Mouse (Mus musculus) liver, embryonic 12.5 days (tissue): ENCODE measurements around the gene Efna3. TPM values are rescaled to one million over a fixed set of nuclear protein-coding genes. Genes with fewer than 3 reads are reported as not detected.

Experiments
- ATAC-seq: fragments of 200-750 bp; cut with Nextera tagmentation; 2 replicates; pipeline ENCODE4 v1.8.0; 2017; ENCODE audit warnings: moderate number of reproducible peaks, mild to moderate bottlenecking, moderate library complexity
- H3K27ac ChIP-seq: fragments of 300-500 bp; sonication (generic); 2 replicates; pipeline ENCODE4 v1.5.1; 2016; ENCODE audit warnings: mild to moderate bottlenecking
- H3K27me3 ChIP-seq: fragments of 300-500 bp; sonication (generic); replicated peaks from 2 replicates; pipeline ENCODE4 v1.6.1; 2016; ENCODE audit warnings: mild to moderate bottlenecking, moderate library complexity
- H3K36me3 ChIP-seq: fragments of 300-500 bp; sonication (generic); 2 replicates; pipeline ENCODE4 v1.6.1; 2016; ENCODE audit warnings: mild to moderate bottlenecking, moderate library complexity
- H3K4me1 ChIP-seq: fragments of 300-500 bp; sonication (generic); 2 replicates; pipeline ENCODE4 v1.6.1; 2016
- H3K4me2 ChIP-seq: fragments of 300-500 bp; sonication (generic); 2 replicates; pipeline ENCODE4 v1.6.1; 2016; ENCODE audit warnings: mild to moderate bottlenecking, moderate library complexity
- H3K4me3 ChIP-seq: fragments of 300-500 bp; sonication (generic); 2 replicates; pipeline ENCODE4 v1.5.1; 2016; ENCODE audit warnings: mild to moderate bottlenecking, moderate library complexity
- H3K9ac ChIP-seq: fragments of 300-500 bp; sonication (generic); 2 replicates; pipeline ENCODE4 v1.6.1; 2016; ENCODE audit warnings: mild to moderate bottlenecking, moderate library complexity
- H3K9me3 ChIP-seq: fragments of 300-500 bp; sonication (generic); replicated peaks from 2 replicates; pipeline ENCODE4 v1.6.1; 2016; ENCODE audit warnings: mild to moderate bottlenecking, moderate library complexity
- WGBS: fragments of 180-500 bp; shearing (Covaris S2); methylation state at CpG from one replicate; pipeline ENCODE4 v1.1.7; 2016; ENCODE audit not compliant: insufficient replicate concordance; 5-methylcytosine and 5-hydroxymethylcytosine counted together
- polyA plus RNA-seq: library from polyadenylated mRNA; unstranded; fragments of >200 nt; fragmentation: Nextera tagmentation; extraction: Ambion mirVana; gene quantifications from 2 replicates; pipeline ENCODE4 v1.2.1, GENCODE M21; 2016

Gene Efna3
- polyA plus RNA-seq: 0.65 and 1.0 TPM in 2 replicates

- Histone ChIP-seq H3K4me2 (peak within 1 kb of the TSS; percentile 75), H3K36me3 (no peaks in the 10 kb centered on the region), H3K4me3 (peak within 1 kb of the TSS; percentile 50), H3K9ac (peak within 1 kb of the TSS; percentile 8; the same call in 1 of the 2 replicates), H3K27ac (no peak within 1 kb of the TSS), H3K9me3 (no peaks in the 10 kb centered on the region), H3K27me3 (peaks cover 98% of the 10 kb centered on the region), H3K4me1 (peaks cover 37% of the 10 kb centered on the region)
- WGBS: 2% methylated on average over 51 of the region's 53 CpGs
- peak; percentile 9; the same call in 1 of the 2 replicates for ATAC-seq
Observed at GRCm38 (mm10) chr3:89322514-89323165, at the start of gene Efna3. Gene Efna3, minus strand, starts transcription at chr3:89322965.

DNA sequence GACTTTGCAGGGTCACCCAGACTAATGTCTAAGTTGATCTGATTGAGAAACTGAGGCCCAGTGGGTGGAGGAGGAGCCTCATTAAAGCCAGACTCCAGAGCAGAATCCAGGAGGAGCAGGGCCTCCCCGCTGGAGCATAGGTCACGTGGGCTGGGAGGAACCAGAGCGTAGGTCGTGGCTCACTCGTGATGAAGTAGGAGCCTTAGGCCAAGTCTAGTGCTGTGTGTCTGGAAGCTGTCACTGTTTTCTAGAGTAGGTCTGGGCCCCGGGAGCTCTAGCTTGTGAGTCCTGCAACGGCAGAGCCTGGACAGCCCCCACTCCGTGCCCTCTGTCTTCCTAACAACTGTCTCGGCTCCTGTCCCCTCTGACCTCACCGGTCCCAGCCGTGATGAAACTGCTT lies 44.6 kb upstream of the Efna3 start:
- no peak for ATAC-seq
- WGBS: 65% methylated on average over 11 of the region's 11 CpGs
- no peak overlapping the region for H3K9ac ChIP-seq

GRCm38 (mm10) chr3:89365486-89366414 lies 43.0 kb upstream of the Efna3 start:
- whole genome bisulfite sequencing: 61% methylated on average over 20 of the region's 20 CpGs
- Histone ChIP-seq H3K9ac (no peak overlapping the region), H3K27me3 (peaks cover 13% of the 10 kb centered on the region; the same call in 1 of the 2 replicates), H3K36me3 (no peaks in the 10 kb centered on the region), H3K9me3 (no peaks in the 10 kb centered on the region), H3K27ac (no peak overlapping the region), H3K4me2 (no peak overlapping the region), H3K4me3 (no peak overlapping the region), H3K4me1 (no peaks in the 10 kb centered on the region)
- ATAC-seq: no peak

More for the DNA sequence above, 44.6 kb upstream of the Efna3 start:
- Histone ChIP-seq H3K9me3 (no peaks in the 10 kb centered on the region), H3K4me1 (no peaks in the 10 kb centered on the region), H3K4me2 (no peak overlapping the region), H3K36me3 (no peaks in the 10 kb centered on the region), H3K27ac (no peak overlapping the region), H3K27me3 (peaks cover 13% of the 10 kb centered on the region; the same call in 1 of the 2 replicates), H3K4me3 (no peak overlapping the region)

GRCm38 (mm10) chr3:89365153-89365485 lies 42.4 kb upstream of the Efna3 start, which contains the start of gene Dcst1:
Gene Dcst1, minus strand, starts transcription at chr3:89365253.
- H3K4me3 ChIP-seq: no peak within 1 kb of the TSS

GRCm38 (mm10) chr3:89364631-89365030 lies 41.9 kb upstream of the Efna3 start:
- Histone ChIP-seq H3K9me3 (no peaks in the 10 kb centered on the region), H3K4me1 (no peaks in the 10 kb centered on the region), H3K4me3 (no peak overlapping the region), H3K9ac (no peak overlapping the region), H3K4me2 (no peak overlapping the region), H3K27me3 (peaks cover 13% of the 10 kb centered on the region; the same call in 1 of the 2 replicates), H3K27ac (no peak overlapping the region), H3K36me3 (no peaks in the 10 kb centered on the region)
- WGBS: 57% methylated on average over 8 of the region's 8 CpGs
- ATAC-seq: no peak

More at GRCm38 (mm10) chr3:89365153-89365485, 42.4 kb upstream of the Efna3 start, which contains the start of gene Dcst1:
- Histone ChIP-seq H3K27ac (no peak within 1 kb of the TSS), H3K27me3 (peaks cover 13% of the 10 kb centered on the region; the same call in 1 of the 2 replicates), H3K36me3 (no peaks in the 10 kb centered on the region), H3K9me3 (no peaks in the 10 kb centered on the region), H3K9ac (no peak within 1 kb of the TSS), H3K4me2 (no peak within 1 kb of the TSS), H3K4me1 (no peaks in the 10 kb centered on the region)
- no peak for ATAC-seq
- WGBS: 68% methylated on average over 11 of the region's 11 CpGs

GRCm38 (mm10) chr3:89361675-89362074 lies 38.9 kb upstream of the Efna3 start, which contains the start of gene Dcst2:
Gene Dcst2, plus strand, starts transcription at chr3:89361975.
- no peak within 1 kb of the TSS for H3K27ac ChIP-seq
- peaks cover 26% of the 10 kb centered on the region for H3K27me3 ChIP-seq
- WGBS: 71% methylated on average over 7 of the region's 7 CpGs
- no peaks in the 10 kb centered on the region for H3K36me3 ChIP-seq
- H3K4me3 ChIP-seq: no peak within 1 kb of the TSS
- no peak within 1 kb of the TSS for H3K9ac ChIP-seq
- no peak within 1 kb of the TSS for H3K4me2 ChIP-seq
- H3K9me3 ChIP-seq: no peaks in the 10 kb centered on the region
- no peak for ATAC-seq
- no peaks in the 10 kb centered on the region for H3K4me1 ChIP-seq

DNA sequence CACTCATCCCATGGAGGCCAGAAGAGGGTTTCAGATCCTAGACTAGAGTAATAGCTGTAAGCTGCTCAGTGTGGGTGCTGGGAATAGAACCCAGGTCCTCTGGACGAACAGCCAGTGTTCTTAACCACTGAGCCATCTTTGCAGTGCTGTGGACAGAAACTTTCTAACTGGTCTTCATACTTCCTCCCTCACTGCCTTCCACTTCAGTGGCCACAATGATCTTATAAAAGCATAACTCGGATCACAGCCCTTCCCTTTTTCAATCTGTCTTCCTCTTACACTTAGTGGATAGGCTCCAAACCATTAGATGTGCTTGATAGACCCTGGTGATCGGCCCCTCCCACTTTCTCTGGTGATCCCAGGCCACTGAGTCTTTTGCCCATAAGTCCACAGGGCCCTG lies 37.5 kb upstream of the Efna3 start:
- H3K9me3 ChIP-seq: no peaks in the 10 kb centered on the region
- ATAC-seq: no peak
- WGBS: 42% methylated on average over 3 of the region's 3 CpGs
- H3K27ac ChIP-seq: no peak overlapping the region
- H3K4me2 ChIP-seq: no peak overlapping the region
- peaks cover 34% of the 10 kb centered on the region for H3K27me3 ChIP-seq
- no peak overlapping the region for H3K9ac ChIP-seq
- no peaks in the 10 kb centered on the region for H3K4me1 ChIP-seq
- no peak overlapping the region for H3K4me3 ChIP-seq
- H3K36me3 ChIP-seq: no peaks in the 10 kb centered on the region

DNA sequence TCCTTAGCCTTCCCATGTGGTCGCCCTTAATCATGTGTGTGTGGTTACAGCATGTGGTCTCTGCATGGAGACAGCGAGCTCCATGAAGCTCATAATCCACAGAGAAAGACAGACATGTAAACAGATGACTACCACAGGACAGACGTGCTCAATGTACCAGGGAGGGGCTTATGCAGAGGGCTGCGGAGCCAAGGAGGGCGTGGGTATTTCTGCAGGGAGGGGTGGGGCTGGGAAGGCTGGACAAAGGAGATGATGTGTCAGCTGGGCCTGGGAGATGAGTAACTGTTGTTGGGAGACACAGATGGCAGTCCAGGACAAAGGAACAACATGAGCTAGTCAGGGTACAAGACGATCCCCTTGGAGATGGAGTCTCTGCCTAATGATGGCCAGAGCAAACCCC lies 36.9 kb upstream of the Efna3 start:
- Histone ChIP-seq H3K9me3 (no peaks in the 10 kb centered on the region), H3K4me3 (no peak overlapping the region), H3K4me1 (no peaks in the 10 kb centered on the region), H3K9ac (no peak overlapping the region), H3K36me3 (no peaks in the 10 kb centered on the region), H3K4me2 (no peak overlapping the region), H3K27ac (no peak overlapping the region), H3K27me3 (peaks cover 28% of the 10 kb centered on the region)
- 54% methylated on average over 6 of the region's 6 CpGs for WGBS
- no peak for ATAC-seq

DNA sequence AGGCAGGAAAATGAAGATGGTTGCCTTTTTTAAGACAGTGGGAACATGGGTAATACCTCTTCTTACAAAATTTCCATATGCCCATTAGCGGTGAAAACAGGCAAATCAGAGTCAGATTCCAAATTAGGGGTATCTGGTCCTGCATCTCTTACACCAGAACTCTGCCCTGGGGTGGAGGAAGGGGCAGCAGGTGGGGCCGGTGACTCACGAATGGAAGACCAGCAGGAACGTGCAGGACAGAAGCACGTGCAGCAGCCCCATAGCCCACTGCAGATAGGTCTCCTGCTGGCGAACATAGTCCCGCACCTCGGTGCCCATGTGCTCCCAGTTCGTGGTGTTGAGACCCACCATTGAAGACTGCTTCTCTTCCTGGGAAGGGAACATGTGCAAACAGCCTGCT lies 33.3 kb upstream of the Efna3 start:
- Histone ChIP-seq H3K9ac (no peak overlapping the region), H3K4me1 (peaks cover 6% of the 10 kb centered on the region; the same call in 1 of the 2 replicates), H3K4me3 (no peak overlapping the region), H3K9me3 (no peaks in the 10 kb centered on the region), H3K27ac (no peak overlapping the region), H3K36me3 (no peaks in the 10 kb centered on the region), H3K27me3 (peaks cover 61% of the 10 kb centered on the region), H3K4me2 (no peak overlapping the region)
- no peak for ATAC-seq
- 50% methylated on average over 9 of the region's 9 CpGs for WGBS

DNA sequence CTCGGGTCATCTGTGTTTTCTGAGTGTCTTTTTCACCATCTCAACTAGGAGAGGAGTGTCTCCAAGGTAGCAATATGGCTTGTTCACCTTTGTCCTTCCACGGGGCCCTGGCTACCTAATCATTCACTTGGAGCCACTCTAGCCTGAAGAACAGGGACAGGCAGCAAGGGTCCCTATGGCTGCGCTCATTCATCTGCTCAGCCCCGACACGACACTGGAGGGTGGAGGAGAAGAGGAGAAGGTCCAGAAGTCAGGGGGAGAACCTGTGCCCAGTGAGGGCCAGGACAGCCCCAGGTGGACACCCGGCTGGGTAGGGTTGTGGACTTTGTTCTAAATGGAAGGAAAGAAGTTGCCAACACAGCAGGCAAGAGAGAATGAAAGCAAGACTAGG lies 32.7 kb upstream of the Efna3 start:
- H3K4me2 ChIP-seq: no peak overlapping the region
- 59% methylated on average over 6 of the region's 6 CpGs for WGBS
- peaks cover 66% of the 10 kb centered on the region for H3K27me3 ChIP-seq

GRCm38 (mm10) chr3:89354816-89355511 lies 32.2 kb upstream of the Efna3 start:
- no peak overlapping the region for H3K9ac ChIP-seq
- WGBS: 9% methylated on average over 5 of the region's 5 CpGs
- H3K36me3 ChIP-seq: no peaks in the 10 kb centered on the region
- no peak for ATAC-seq
- H3K27me3 ChIP-seq: peaks cover 72% of the 10 kb centered on the region
- H3K4me2 ChIP-seq: no peak overlapping the region
- peaks cover 12% of the 10 kb centered on the region for H3K4me1 ChIP-seq
- no peak overlapping the region for H3K27ac ChIP-seq
- H3K4me3 ChIP-seq: no peak overlapping the region
- no peaks in the 10 kb centered on the region for H3K9me3 ChIP-seq

More for the DNA sequence above, 32.7 kb upstream of the Efna3 start:
- Histone ChIP-seq H3K4me3 (no peak overlapping the region), H3K4me1 (peaks cover 6% of the 10 kb centered on the region; the same call in 1 of the 2 replicates), H3K27ac (no peak overlapping the region), H3K9me3 (no peaks in the 10 kb centered on the region), H3K36me3 (no peaks in the 10 kb centered on the region), H3K9ac (no peak overlapping the region)
- no peak for ATAC-seq
